20 mouse cellular contexts compared by ENCODE assay signal in genomic region chr5:71965529-71965928, GRCm38 (mm10).
DNase-seq lines count a peak whose midpoint lies in the region; ATAC-seq and TF ChIP-seq lines count a peak whose summit lies in the region.
"Had no signal": no experiment of that assay in that cellular context is flagged by ENCODE, and none has a peak within 500 bp of the region (broad histone marks: within the 10 kb centered on the region; RNA-seq: fewer than 3 reads in every experiment).

No protein-coding gene starts in this region.

- H3K4me3 ChIP-seq in intestine, postnatal 0 days (ENCODE audit: low read depth, low read length) = no peak overlapping the region
- H3K4me3 ChIP-seq in intestine, embryonic 15.5 days (replicated peaks) = no peak overlapping the region
- H3K4me3 ChIP-seq in midbrain, postnatal 0 days (ENCODE audit: low read depth, low read length) = no peak overlapping the region
- H3K4me3 ChIP-seq in midbrain, embryonic 10.5 days = no peak overlapping the region
- no peak overlapping the region for H3K4me3 ChIP-seq in cerebellum, adult 2 months (replicated peaks; ENCODE audit: insufficient read depth, low read depth, low read length)
- H3K4me3 ChIP-seq in hindbrain, embryonic 13.5 days = no peak overlapping the region
- H3K4me3 ChIP-seq: embryonic facial prominence, embryonic 15.5 days; heart, embryonic 13.5 days; midbrain, embryonic 13.5 days; neural tube, embryonic 15.5 days had no signal

- H3K27me3 ChIP-seq in intestine, postnatal 0 days (replicated peaks; ENCODE audit: control insufficient read depth, insufficient read depth, low read length) = no peaks in the 10 kb centered on the region
- no peaks in the 10 kb centered on the region for H3K27me3 ChIP-seq in intestine, embryonic 15.5 days (replicated peaks)
- no peaks in the 10 kb centered on the region for H3K27me3 ChIP-seq in midbrain, postnatal 0 days (ENCODE audit: insufficient read depth, low read length)
- no peaks in the 10 kb centered on the region for H3K27me3 ChIP-seq in midbrain, embryonic 10.5 days (ENCODE audit: low read depth, poor library complexity, severe bottlenecking)
- H3K27me3 ChIP-seq in cerebellum, adult 2 months (ENCODE audit: control insufficient read depth, insufficient read depth, low read length) = no peaks in the 10 kb centered on the region
- no peaks in the 10 kb centered on the region for H3K27me3 ChIP-seq in hindbrain, embryonic 13.5 days
- H3K27me3 ChIP-seq: embryonic facial prominence, embryonic 15.5 days; heart, embryonic 13.5 days; midbrain, embryonic 13.5 days; neural tube, embryonic 15.5 days had no signal

- ATAC-seq in CD4-positive, CD25-positive, alpha-beta regulatory T cell, adult 4 months = no peak
- ATAC-seq in intestine, postnatal 0 days = no peak
- no peak for ATAC-seq in intestine, embryonic 15.5 days
- ATAC-seq in midbrain, postnatal 0 days (ENCODE audit: low FRiP score) = no peak
- ATAC-seq in hindbrain, embryonic 13.5 days (ENCODE audit: low FRiP score) = no peak
- ATAC-seq: midbrain, embryonic 13.5 days had no signal

- H3K9me3 ChIP-seq in intestine, postnatal 0 days (ENCODE audit: control insufficient read depth) = no peaks in the 10 kb centered on the region
- no peaks in the 10 kb centered on the region for H3K9me3 ChIP-seq in intestine, embryonic 15.5 days
- H3K9me3 ChIP-seq in midbrain, postnatal 0 days (ENCODE audit: low read length) = no peaks in the 10 kb centered on the region
- H3K9me3 ChIP-seq in midbrain, embryonic 10.5 days (replicated peaks) = no peaks in the 10 kb centered on the region
- no peaks in the 10 kb centered on the region for H3K9me3 ChIP-seq in hindbrain, embryonic 13.5 days
- H3K9me3 ChIP-seq: embryonic facial prominence, embryonic 15.5 days; heart, embryonic 13.5 days; midbrain, embryonic 13.5 days; neural tube, embryonic 15.5 days had no signal

- TF ChIP-seq CTCF in intestine, postnatal 0 days (IDR thresholded peaks at IDR 0.05; ENCODE audit: low read depth) = 0 out of 2 replicates have a peak, but pooled peaks have one; percentile 7
- peak; percentile 51 for TF ChIP-seq CTCF in midbrain, postnatal 0 days (IDR thresholded peaks at IDR 0.05)
- no peak for TF ChIP-seq CTCF in cerebellum, adult 2 months (IDR thresholded peaks at IDR 0.05; ENCODE audit: borderline replicate concordance, insufficient read depth, low read depth, low read length)

- DNase-seq in CD4-positive, CD25-positive, alpha-beta regulatory T cell, adult 2 months (ENCODE audit: low read depth, low spot score) = peak; percentile 9
- no peak for DNase-seq in midbrain, postnatal 0 days (ENCODE audit: low spot score)
- no peak for DNase-seq in midbrain, embryonic 10.5 days (ENCODE audit: low spot score)
- DNase-seq in cerebellum, adult 2 months = no peak
- DNase-seq: cerebellum, adult 11-12 months; cerebellum, postnatal 25 days; gastrocnemius, postnatal 14 days; heart, adult 18-20 months; kidney, adult 2 months; spleen, adult 18-20 months; thymus, adult 18-20 months had no signal

- no peak overlapping the region for H3K4me2 ChIP-seq in intestine, postnatal 0 days (replicated peaks; ENCODE audit: low read depth)
- H3K4me2 ChIP-seq in intestine, embryonic 15.5 days (replicated peaks) = no peak overlapping the region
- no peak overlapping the region for H3K4me2 ChIP-seq in midbrain, postnatal 0 days (ENCODE audit: low read depth, low read length, poor library complexity, severe bottlenecking)
- no peak overlapping the region for H3K4me2 ChIP-seq in hindbrain, embryonic 13.5 days
- H3K4me2 ChIP-seq: embryonic facial prominence, embryonic 15.5 days; heart, embryonic 13.5 days; midbrain, embryonic 13.5 days; neural tube, embryonic 15.5 days had no signal

- no peaks in the 10 kb centered on the region for H3K36me3 ChIP-seq in intestine, postnatal 0 days (ENCODE audit: control insufficient read depth, insufficient read depth)
- no peaks in the 10 kb centered on the region for H3K36me3 ChIP-seq in intestine, embryonic 15.5 days
- H3K36me3 ChIP-seq in midbrain, postnatal 0 days (ENCODE audit: insufficient read depth, low read length) = no peaks in the 10 kb centered on the region
- H3K36me3 ChIP-seq in midbrain, embryonic 10.5 days = no peaks in the 10 kb centered on the region
- H3K36me3 ChIP-seq in hindbrain, embryonic 13.5 days = no peaks in the 10 kb centered on the region
- H3K36me3 ChIP-seq: embryonic facial prominence, embryonic 15.5 days; heart, embryonic 13.5 days; midbrain, embryonic 13.5 days; neural tube, embryonic 15.5 days had no signal

- no peak for TF ChIP-seq POLR2A in cerebellum, adult 2 months (IDR thresholded peaks at IDR 0.05; ENCODE audit: borderline replicate concordance, insufficient read depth, low read length)

- 64% methylated on average over 2 of the region's 2 CpGs for WGBS in intestine, postnatal 0 days
- 58% methylated on average over 2 of the region's 2 CpGs for WGBS in intestine, embryonic 15.5 days
- 80% methylated on average over 2 of the region's 2 CpGs for WGBS in midbrain, postnatal 0 days
- 74% methylated on average over 2 of the region's 2 CpGs for whole genome bisulfite sequencing in midbrain, embryonic 10.5 days
- 78% methylated on average over 2 of the region's 2 CpGs for WGBS in cerebellum, adult 2 months
- WGBS in hindbrain, embryonic 13.5 days = 74% methylated on average over 2 of the region's 2 CpGs

- H3K4me1 ChIP-seq in intestine, postnatal 0 days (replicated peaks; ENCODE audit: control insufficient read depth, insufficient read depth, low read length) = no peaks in the 10 kb centered on the region
- no peaks in the 10 kb centered on the region for H3K4me1 ChIP-seq in intestine, embryonic 15.5 days (replicated peaks)
- peaks cover 3% of the 10 kb centered on the region; the same call in 1 of the 2 replicates for H3K4me1 ChIP-seq in midbrain, postnatal 0 days (ENCODE audit: insufficient read depth, low read length)
- peaks cover 7% of the 10 kb centered on the region for H3K4me1 ChIP-seq in midbrain, embryonic 10.5 days
- H3K4me1 ChIP-seq in cerebellum, adult 2 months (ENCODE audit: control insufficient read depth, insufficient read depth, low read length) = no peaks in the 10 kb centered on the region
- H3K4me1 ChIP-seq in hindbrain, embryonic 13.5 days (replicated peaks) = peaks cover 5% of the 10 kb centered on the region; the same call in 1 of the 2 replicates
- H3K4me1 ChIP-seq: embryonic facial prominence, embryonic 15.5 days; heart, embryonic 13.5 days had no signal

- no peak overlapping the region for H3K27ac ChIP-seq in intestine, postnatal 0 days (ENCODE audit: low read depth, low read length)
- no peak overlapping the region for H3K27ac ChIP-seq in intestine, embryonic 15.5 days
- H3K27ac ChIP-seq in midbrain, postnatal 0 days (ENCODE audit: low read depth, low read length) = no peak overlapping the region
- no peak overlapping the region for H3K27ac ChIP-seq in midbrain, embryonic 10.5 days (replicated peaks)
- no peak overlapping the region for H3K27ac ChIP-seq in cerebellum, adult 2 months (ENCODE audit: insufficient read depth, low read length)
- no peak overlapping the region for H3K27ac ChIP-seq in hindbrain, embryonic 13.5 days
- H3K27ac ChIP-seq: embryonic facial prominence, embryonic 15.5 days; heart, embryonic 13.5 days; liver, embryonic 14.5 days; midbrain, embryonic 13.5 days; neural tube, embryonic 15.5 days had no signal

- H3K9ac ChIP-seq in intestine, postnatal 0 days (ENCODE audit: low read depth, low read length) = no peak overlapping the region
- H3K9ac ChIP-seq in intestine, embryonic 15.5 days = no peak overlapping the region
- no peak overlapping the region for H3K9ac ChIP-seq in midbrain, postnatal 0 days (replicated peaks; ENCODE audit: low read length, poor library complexity, severe bottlenecking)
- H3K9ac ChIP-seq in hindbrain, embryonic 13.5 days = no peak overlapping the region
- H3K9ac ChIP-seq: embryonic facial prominence, embryonic 15.5 days; heart, embryonic 13.5 days; liver, embryonic 14.5 days; midbrain, embryonic 13.5 days; neural tube, embryonic 15.5 days had no signal
